Mouse (Mus musculus) lung, adult 2 months (tissue): ENCODE results near the gene Kdm1b. TPM values are rescaled to one million over a fixed set of nuclear protein-coding genes. Genes with fewer than 3 reads are reported as not detected.

Experiments used
- DNase-seq: peaks from one replicate; pipeline ENCODE4 v3.0.0; 2022
- H3K4me1 ChIP-seq: fragments of 200-500 bp; 2 replicates; pipeline ENCODE4 v1.6.1; 2011; ENCODE audit warnings: low read length; ENCODE audit not compliant: control insufficient read depth, insufficient read depth
- H3K4me3 ChIP-seq: fragments of 200-500 bp; replicated peaks from 2 replicates; pipeline ENCODE3; 2011; ENCODE audit warnings: low read depth, mild to moderate bottlenecking, control low read depth, low read length; ENCODE audit errors: extremely low read depth
- CTCF ChIP-seq: fragments of 200-500 bp; IDR thresholded peaks from 2 replicates; pipeline ENCODE4 v1.5.1; 2011; ENCODE audit warnings: mild to moderate bottlenecking, low read length, control low read depth; ENCODE audit not compliant: insufficient read depth
- POLR2A ChIP-seq: fragments of 200-500 bp; IDR thresholded peaks from 2 replicates; pipeline ENCODE4 v1.6.1; 2011; ENCODE audit warnings: low read depth, mild to moderate bottlenecking, control low read depth, low read length, borderline replicate concordance; ENCODE audit errors: extremely low read depth
- WGBS: fragments of 180-500 bp; shearing (Covaris S2); methylation state at CpG from one replicate; pipeline ENCODE4 v1.1.7; 2018; 5-methylcytosine and 5-hydroxymethylcytosine counted together
- polyA plus RNA-seq: library from polyadenylated mRNA; depleted of rRNA; stranded (reverse); fragments of >200 nt; gene quantifications from 2 replicates; pipeline ENCODE4 v1.2.3, GENCODE M21; 2012; rRNA removed

The Kdm1b gene
- polyA plus RNA-seq, 1 experiment = 9.7 TPM

DNA sequence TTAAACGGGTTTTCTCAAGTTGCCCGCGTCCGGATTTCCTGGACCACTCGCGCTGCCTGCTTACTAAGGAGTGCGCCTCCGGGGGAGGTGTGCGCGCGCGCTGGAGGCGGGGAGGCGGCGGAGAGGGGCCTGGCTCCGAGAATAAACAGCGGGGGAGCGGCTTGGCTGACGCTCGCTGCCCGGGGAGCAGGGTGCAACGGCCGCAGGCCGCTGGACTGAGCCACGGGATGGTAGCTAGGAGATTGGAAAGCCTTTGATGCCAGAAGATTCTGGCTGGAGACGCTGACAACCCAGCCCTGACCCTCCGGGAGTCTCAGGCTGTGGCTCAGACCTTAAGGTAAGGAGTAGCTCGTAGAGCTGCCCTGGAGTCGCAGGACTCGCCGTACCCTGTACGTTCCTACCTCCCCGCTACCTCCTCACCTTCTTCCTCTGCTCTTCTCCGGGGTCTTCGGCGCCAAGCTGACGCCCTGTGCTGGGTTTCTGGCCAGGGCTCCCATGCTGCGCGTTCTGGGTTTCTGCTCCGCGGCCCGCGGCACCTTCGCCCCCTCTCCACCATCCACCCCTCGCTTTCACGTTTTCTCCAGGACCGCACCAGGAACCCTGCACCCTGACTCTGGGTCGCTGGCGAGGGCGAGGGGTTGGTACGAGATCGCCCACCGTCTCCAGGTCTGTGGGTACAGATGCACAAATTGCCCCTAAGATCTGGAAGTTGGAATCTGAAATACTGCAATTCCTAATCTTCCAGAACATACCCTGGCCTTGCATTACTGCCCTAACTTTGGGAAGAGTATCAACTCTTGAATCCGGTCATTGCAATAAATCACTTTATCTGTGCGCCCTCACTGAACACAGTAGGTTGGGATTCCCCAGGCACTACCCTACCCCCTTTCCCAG, 79.5 kb downstream of the Kdm1b start, which contains the start of gene Rnf144b:
Gene Rnf144b (plus strand): TSS at position 120 of the 894 bp plus-strand sequence.
- Histone ChIP-seq H3K4me1 (peaks cover 4% of the 10 kb centered on the region; the same call in 1 of the 2 replicates), H3K4me3 (peak within 1 kb of the TSS; percentile 37)
- no peak for DNase-seq
- TF ChIP-seq CTCF (no peak), POLR2A (no peak)
- WGBS = 3% methylated on average over 55 of the region's 55 CpGs

DNA sequence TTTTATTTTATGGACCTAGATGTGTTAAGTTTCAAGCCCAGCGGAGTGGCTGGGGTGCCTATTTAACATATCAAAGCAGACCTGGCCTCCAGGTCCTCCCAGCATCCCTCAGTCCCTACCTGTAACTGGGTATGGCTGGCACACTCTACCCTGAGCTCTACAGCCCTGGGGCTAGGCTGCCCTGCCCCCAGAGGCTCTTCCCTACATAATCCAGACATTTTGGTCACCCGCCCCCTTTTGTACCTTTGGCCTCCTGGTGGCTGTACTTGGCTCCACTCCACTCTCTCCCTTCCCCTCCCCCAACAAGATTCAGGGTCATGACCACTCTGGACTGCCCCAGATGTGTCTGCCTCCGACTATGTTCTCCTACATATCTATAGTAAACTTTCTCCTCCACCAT, 81.2 kb downstream of the Kdm1b start:
- TF ChIP-seq POLR2A = no peak
- no peak for TF ChIP-seq CTCF
- Histone ChIP-seq H3K4me3 (no peak overlapping the region), H3K4me1 (peaks cover 4% of the 10 kb centered on the region; the same call in 1 of the 2 replicates)
- 63% methylated on average over 3 of the region's 3 CpGs for WGBS
- no peak for DNase-seq

DNA sequence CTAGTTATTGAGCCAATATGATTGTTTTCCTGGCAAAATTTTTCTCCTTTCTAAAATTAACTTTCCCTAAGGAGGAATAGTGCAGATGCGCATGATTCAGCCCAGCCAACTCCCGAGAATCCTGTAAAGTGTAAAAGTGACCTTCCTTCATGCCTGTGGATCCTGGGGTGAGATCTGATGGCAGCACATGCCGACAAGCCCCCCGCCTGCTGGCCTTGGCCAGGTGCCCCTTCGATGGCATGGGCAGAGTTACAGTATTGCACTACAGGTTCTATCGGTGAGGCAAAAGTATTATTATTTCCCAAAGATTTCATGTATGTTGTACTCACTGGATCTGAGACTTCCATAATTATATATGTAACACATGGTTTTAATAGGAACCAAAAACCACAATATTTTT, 81.7 kb downstream of the Kdm1b start:
- TF ChIP-seq POLR2A (no peak), CTCF (no peak)
- WGBS = 79% methylated on average over 6 of the region's 6 CpGs
- no peak for DNase-seq
- Histone ChIP-seq H3K4me3 (no peak overlapping the region), H3K4me1 (peaks cover 4% of the 10 kb centered on the region; the same call in 1 of the 2 replicates)

GRCm38 (mm10) chr13:47125595-47125994, 82.3 kb downstream of the Kdm1b start:
- DNase-seq = no peak
- no peak for TF ChIP-seq POLR2A
- TF ChIP-seq CTCF = no peak
- H3K4me3 ChIP-seq = no peak overlapping the region
- H3K4me1 ChIP-seq = peaks cover 4% of the 10 kb centered on the region; the same call in 1 of the 2 replicates
- 83% methylated on average over 5 of the region's 5 CpGs for WGBS

DNA sequence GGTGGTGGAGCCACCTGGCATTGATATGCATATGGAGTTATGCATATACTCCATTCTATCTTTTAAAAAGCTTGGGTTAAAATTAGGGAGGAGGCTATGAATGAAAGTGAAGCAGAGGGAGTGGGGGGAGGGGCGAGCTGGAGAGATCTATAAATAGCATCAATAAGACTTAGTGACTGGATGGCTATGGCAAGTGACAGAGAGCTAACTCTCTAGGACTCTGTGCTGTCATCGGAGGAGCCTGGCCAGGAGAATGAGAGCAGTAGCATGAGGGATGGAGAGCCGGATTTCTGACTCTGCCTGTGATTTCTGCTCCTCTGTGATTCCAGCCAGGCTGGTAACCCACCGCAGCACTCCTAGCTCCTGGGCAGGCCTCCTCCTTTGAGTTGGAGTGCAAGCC, 85.8 kb downstream of the Kdm1b start:
- TF ChIP-seq CTCF = no peak
- TF ChIP-seq POLR2A = no peak
- no peak overlapping the region for H3K4me3 ChIP-seq
- no peaks in the 10 kb centered on the region for H3K4me1 ChIP-seq
- DNase-seq = no peak
- 75% methylated on average over 4 of the region's 4 CpGs for WGBS

DNA sequence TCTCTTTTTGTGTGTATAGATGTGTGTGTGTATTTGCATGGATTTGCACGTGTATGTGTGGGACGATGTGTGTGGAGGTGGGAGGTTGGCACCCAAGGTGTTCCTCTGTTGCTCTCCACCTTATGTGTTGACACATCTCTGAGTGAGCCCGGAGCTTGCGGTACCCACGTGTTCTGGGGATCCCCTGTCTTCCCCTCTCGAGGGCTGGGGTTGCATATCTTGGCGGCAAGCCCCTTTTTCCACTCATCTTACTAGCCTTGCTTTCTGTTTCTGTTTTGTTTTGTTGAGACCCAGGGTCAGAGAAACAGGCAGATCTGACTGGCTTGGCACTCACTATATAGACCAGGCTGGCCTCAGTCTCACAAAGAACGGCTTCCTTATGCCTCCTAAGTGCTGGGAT, 89.8 kb downstream of the Kdm1b start:
- Histone ChIP-seq H3K4me3 (no peak overlapping the region), H3K4me1 (no peaks in the 10 kb centered on the region)
- 72% methylated on average over 8 of the region's 8 CpGs for WGBS
- no peak for TF ChIP-seq POLR2A
- no peak for TF ChIP-seq CTCF
- no peak for DNase-seq

DNA sequence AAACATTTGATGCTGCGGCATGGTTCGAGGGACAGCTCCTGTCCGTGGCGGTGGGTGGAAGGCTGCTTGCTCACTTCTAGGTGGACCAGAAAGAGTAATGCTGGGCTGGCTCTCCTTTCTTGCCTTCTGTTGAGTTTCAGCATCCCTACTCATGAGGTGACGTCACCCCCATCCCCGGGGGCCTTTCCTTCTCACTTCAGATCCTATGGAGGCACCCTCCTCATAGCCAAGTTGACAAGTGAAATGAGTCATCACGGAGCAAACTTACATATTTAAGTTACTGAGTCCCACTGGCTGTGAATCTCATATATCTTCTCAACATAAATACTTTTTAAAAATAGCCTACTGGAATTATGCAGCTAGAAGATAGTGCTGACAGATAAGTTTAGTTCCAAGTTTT, 91.5 kb downstream of the Kdm1b start:
- 87% methylated on average over 7 of the region's 7 CpGs for WGBS
- no peak overlapping the region for H3K4me3 ChIP-seq
- DNase-seq = no peak
- no peaks in the 10 kb centered on the region for H3K4me1 ChIP-seq
- no peak for TF ChIP-seq POLR2A
- no peak for TF ChIP-seq CTCF

Other genes starting within 250 kb of the Kdm1b start
- gene Kif13a, start 113.6 kb upstream of the Kdm1b start, polyA plus RNA-seq = 39.9 and 52.3 TPM in 2 replicates
- gene Nhlrc1, start 28.6 kb upstream of the Kdm1b start, polyA plus RNA-seq = 4.4 and 5.8 TPM in 2 replicates
- 1.0 and 2.3 TPM in 2 replicates for gene Tpmt, start 1.2 kb downstream of the Kdm1b start, polyA plus RNA-seq
- gene Dek, start 62.7 kb downstream of the Kdm1b start, polyA plus RNA-seq = 18.9 and 35.7 TPM in 2 replicates
- gene Rnf144b, start 79.2 kb downstream of the Kdm1b start, polyA plus RNA-seq = 15.8 and 20.9 TPM in 2 replicates